Mouse (Mus musculus): ENCODE measurements around the gene Nek5. TPM values are rescaled to one million over a fixed set of nuclear protein-coding genes. Genes with fewer than 3 reads are reported as not detected.
A peak's percentile ranks its signal among the peaks of the same experiment; 100 is the strongest.

The Nek5 gene
- total RNA-seq, 1 experiment: not detected

DNA sequence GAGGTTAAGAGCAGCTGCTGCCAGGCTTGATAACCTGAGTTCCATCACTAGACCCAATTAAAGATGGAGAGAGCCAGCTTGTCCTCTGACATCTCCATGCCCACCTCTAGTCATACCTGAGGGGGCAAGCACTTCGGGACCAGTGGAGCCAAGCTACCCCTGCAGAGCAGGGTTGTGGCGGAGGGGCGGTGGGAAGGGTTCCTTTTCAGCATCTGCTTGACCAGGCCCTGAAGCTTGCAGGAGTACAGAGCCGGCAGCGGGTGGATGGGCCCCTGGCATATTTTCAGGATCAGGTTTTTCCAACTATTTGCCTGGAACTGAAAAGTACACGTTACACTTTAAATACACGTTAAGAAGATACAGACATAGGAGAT, 23.5 kb upstream of the Nek5 start:
- H3K4me3 ChIP-seq (ENCODE audit: insufficient read depth in 1 of 2, low read depth in 1 of 2, low read length in 2 of 2, poor library complexity in 1 of 2, severe bottlenecking in 1 of 2): peak overlapping the region; percentile 6 to 26; a peak in 2 of 4 replicates
- H3K9me3 ChIP-seq (ENCODE audit: control insufficient read depth, insufficient read depth, low read depth, low read length): no peaks in the 10 kb centered on the region
- no peak for TF ChIP-seq ZNF384 (IDR thresholded peaks at IDR 0.05; ENCODE audit: low read depth, low read length)
- no peak overlapping the region for H3K27ac ChIP-seq (ENCODE audit: insufficient read depth, low read depth, low read length, poor library complexity, severe bottlenecking)
- no peak for DNase-seq (ENCODE audit: low read depth, low spot score)
- no peaks in the 10 kb centered on the region for H3K36me3 ChIP-seq (ENCODE audit: control insufficient read depth, insufficient read depth, low read length, poor library complexity, severe bottlenecking)
- H3K4me1 ChIP-seq (ENCODE audit: control insufficient read depth in 2 of 2, insufficient read depth in 2 of 2, low read length in 2 of 2, poor library complexity in 1 of 2): peaks cover 4 to 10% of the 10 kb centered on the region in 2 experiments; a peak in 2 of 4 replicates
- H3K9ac ChIP-seq (ENCODE audit: insufficient read depth, low read depth, low read length, poor library complexity, severe bottlenecking): no peak overlapping the region
- in situ Hi-C loops (cut with MboI; ENCODE audit: low sequenced_read_pairs in 2 of 2, unreplicated experiment in 2 of 2): no loop called here

DNA sequence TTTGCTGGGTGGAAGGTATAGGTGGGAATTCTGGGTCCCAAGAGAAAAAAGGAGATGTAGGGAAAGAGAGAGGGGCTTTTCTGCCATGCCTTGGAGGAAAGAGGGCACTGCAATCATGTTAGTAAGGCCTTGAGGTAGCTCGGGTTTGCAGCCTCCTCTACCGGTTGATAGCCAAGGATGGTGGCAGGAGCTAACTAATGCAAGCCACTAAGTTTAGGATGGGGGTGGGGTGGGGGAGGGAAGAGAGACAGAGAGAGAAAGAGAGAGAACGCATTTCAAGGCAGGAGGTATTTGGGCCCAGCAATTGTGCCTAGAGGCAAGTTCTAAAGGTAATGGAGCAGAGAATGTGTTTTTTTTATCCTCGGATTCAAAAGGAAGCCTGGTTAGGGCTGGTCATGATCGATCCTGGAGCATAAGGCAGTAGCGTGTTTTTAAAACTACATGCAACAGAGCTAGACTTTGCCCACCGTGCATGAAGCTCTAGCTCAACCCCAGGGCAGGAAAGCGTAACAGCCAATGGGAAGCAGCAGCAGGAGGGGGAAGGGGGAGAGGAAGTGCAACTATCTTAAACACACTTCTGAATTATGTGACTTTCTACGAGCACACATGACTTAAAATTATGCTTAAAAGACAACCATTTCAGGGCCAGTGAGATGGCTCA, 23.0 kb upstream of the Nek5 start:
- in situ Hi-C loops (cut with MboI; ENCODE audit: low sequenced_read_pairs in 2 of 2, unreplicated experiment in 2 of 2): no loop called here

DNA sequence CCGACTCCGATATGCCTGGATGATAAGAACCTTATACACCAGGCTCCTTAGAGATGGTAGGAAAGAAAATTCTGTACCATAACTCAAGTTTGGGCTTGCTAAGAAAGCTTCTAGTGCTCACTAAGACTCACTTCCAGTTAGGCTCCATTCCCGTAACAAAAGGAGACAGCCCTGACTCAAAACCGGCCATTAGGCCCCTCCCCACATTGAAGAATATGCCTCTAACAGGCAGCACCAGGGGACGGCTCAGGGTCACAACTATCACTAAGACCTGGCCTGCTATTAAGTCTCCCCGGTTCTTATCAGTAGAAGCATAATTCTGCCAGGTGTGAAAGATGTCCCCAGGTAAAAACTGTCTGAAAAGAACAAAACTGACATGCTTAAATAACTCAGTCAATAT, 21.0 kb upstream of the Nek5 start:
- Histone ChIP-seq H3K27ac (ENCODE audit: insufficient read depth, low read depth, low read length, poor library complexity, severe bottlenecking) (no peak overlapping the region), H3K36me3 (ENCODE audit: control insufficient read depth, insufficient read depth, low read length, poor library complexity, severe bottlenecking) (no peaks in the 10 kb centered on the region), H3K9me3 (ENCODE audit: control insufficient read depth, insufficient read depth, low read depth, low read length) (no peaks in the 10 kb centered on the region), H3K4me1 (ENCODE audit: control insufficient read depth in 2 of 2, insufficient read depth in 2 of 2, low read length in 2 of 2, poor library complexity in 1 of 2) (peaks cover 4 to 10% of the 10 kb centered on the region in 2 experiments; a peak in 2 of 4 replicates), H3K4me3 (ENCODE audit: insufficient read depth in 1 of 2, low read depth in 1 of 2, low read length in 2 of 2, poor library complexity in 1 of 2, severe bottlenecking in 1 of 2) (no peak overlapping the region), H3K9ac (ENCODE audit: insufficient read depth, low read depth, low read length, poor library complexity, severe bottlenecking) (no peak overlapping the region)
- DNase-seq (ENCODE audit: low read depth, low spot score): peak; percentile 30
- in situ Hi-C loops (cut with MboI; ENCODE audit: low sequenced_read_pairs in 2 of 2, unreplicated experiment in 2 of 2): no loop called here
- no peak for TF ChIP-seq HCFC1 (IDR thresholded peaks at IDR 0.05; ENCODE audit: borderline replicate concordance, insufficient read depth, low read length)
- TF ChIP-seq ZNF384 (IDR thresholded peaks at IDR 0.05; ENCODE audit: low read depth, low read length): no peak
- no peak for TF ChIP-seq ZC3H11A (IDR thresholded peaks at IDR 0.05; ENCODE audit: borderline replicate concordance, low read depth, low read length)
- no peak for TF ChIP-seq CHD2 (IDR thresholded peaks at IDR 0.05; ENCODE audit: low read depth, low read length)
- TF ChIP-seq MAFK (IDR thresholded peaks at IDR 0.05; ENCODE audit: insufficient read depth, low read depth, low read length): no peak

More for the DNA sequence above, 23.0 kb upstream of the Nek5 start:
- no peak overlapping the region for H3K27ac ChIP-seq (ENCODE audit: insufficient read depth, low read depth, low read length, poor library complexity, severe bottlenecking)
- H3K36me3 ChIP-seq (ENCODE audit: control insufficient read depth, insufficient read depth, low read length, poor library complexity, severe bottlenecking): no peaks in the 10 kb centered on the region
- peaks cover 4 to 10% of the 10 kb centered on the region in 2 experiments; a peak in 2 of 4 replicates for H3K4me1 ChIP-seq (ENCODE audit: control insufficient read depth in 2 of 2, insufficient read depth in 2 of 2, low read length in 2 of 2, poor library complexity in 1 of 2)
- peak overlapping the region in 1 of 2 experiments; percentile 26; a peak in 1 of 4 replicates for H3K4me3 ChIP-seq (ENCODE audit: insufficient read depth in 1 of 2, low read depth in 1 of 2, low read length in 2 of 2, poor library complexity in 1 of 2, severe bottlenecking in 1 of 2)
- DNase-seq (ENCODE audit: low read depth, low spot score): no peak
- H3K9ac ChIP-seq (ENCODE audit: insufficient read depth, low read depth, low read length, poor library complexity, severe bottlenecking): no peak overlapping the region; the same call in 1 of the 2 replicates
- TF ChIP-seq ZC3H11A (IDR thresholded peaks at IDR 0.05; ENCODE audit: borderline replicate concordance, low read depth, low read length): no peak
- TF ChIP-seq MAFK (IDR thresholded peaks at IDR 0.05; ENCODE audit: insufficient read depth, low read depth, low read length): no peak
- TF ChIP-seq ZNF384 (IDR thresholded peaks at IDR 0.05; ENCODE audit: low read depth, low read length): no peak
- TF ChIP-seq CHD2 (IDR thresholded peaks at IDR 0.05; ENCODE audit: low read depth, low read length): no peak
- TF ChIP-seq HCFC1 (IDR thresholded peaks at IDR 0.05; ENCODE audit: borderline replicate concordance, insufficient read depth, low read length): no peak
- H3K9me3 ChIP-seq (ENCODE audit: control insufficient read depth, insufficient read depth, low read depth, low read length): no peaks in the 10 kb centered on the region

DNA sequence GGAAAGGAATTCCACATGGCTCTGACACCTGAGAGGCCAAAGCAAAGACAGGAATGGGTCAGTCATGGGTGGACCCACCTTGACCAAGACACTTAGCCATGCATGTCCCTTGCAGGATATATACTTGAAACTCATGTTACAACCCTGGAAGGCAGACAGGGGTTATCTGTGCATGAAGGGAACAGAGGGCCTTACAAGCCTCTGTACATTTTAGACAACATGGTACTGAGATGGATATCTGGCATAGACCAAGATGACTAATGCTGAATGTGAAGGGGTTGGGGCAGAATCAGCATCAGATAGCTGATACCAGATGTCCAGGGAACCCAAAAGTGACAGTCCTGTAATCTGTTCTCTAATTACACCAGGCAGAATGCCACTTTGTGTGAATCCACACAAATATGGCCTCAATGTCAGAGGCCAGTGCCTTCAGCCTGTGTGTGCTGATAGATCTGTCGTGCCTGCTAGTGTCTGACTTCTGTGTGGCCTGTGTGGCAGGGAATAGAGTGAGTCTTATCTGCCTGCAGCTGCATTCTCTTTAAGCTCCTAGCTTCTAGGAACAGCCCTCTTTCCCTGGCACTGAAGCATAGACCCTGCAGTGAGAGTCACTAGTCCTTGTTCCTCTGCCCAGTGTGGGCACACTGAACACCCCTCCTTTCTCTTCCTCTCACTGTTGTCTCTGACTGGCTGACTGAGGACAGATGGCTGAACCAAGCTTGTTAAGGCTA, 19.1 kb upstream of the Nek5 start:
- no peaks in the 10 kb centered on the region for H3K9me3 ChIP-seq (ENCODE audit: control insufficient read depth, insufficient read depth, low read depth, low read length)
- H3K36me3 ChIP-seq (ENCODE audit: control insufficient read depth, insufficient read depth, low read length, poor library complexity, severe bottlenecking): no peaks in the 10 kb centered on the region
- DNase-seq (ENCODE audit: low read depth, low spot score): no peak
- no peak for TF ChIP-seq ZNF384 (IDR thresholded peaks at IDR 0.05; ENCODE audit: low read depth, low read length)
- no peak for TF ChIP-seq ZC3H11A (IDR thresholded peaks at IDR 0.05; ENCODE audit: borderline replicate concordance, low read depth, low read length)
- TF ChIP-seq HCFC1 (IDR thresholded peaks at IDR 0.05; ENCODE audit: borderline replicate concordance, insufficient read depth, low read length): no peak
- TF ChIP-seq MAFK (IDR thresholded peaks at IDR 0.05; ENCODE audit: insufficient read depth, low read depth, low read length): no peak
- TF ChIP-seq CHD2 (IDR thresholded peaks at IDR 0.05; ENCODE audit: low read depth, low read length): no peak
- no peak overlapping the region for H3K9ac ChIP-seq (ENCODE audit: insufficient read depth, low read depth, low read length, poor library complexity, severe bottlenecking)
- in situ Hi-C loops (cut with MboI; ENCODE audit: low sequenced_read_pairs in 2 of 2, unreplicated experiment in 2 of 2): no loop called here
- H3K4me1 ChIP-seq (ENCODE audit: control insufficient read depth in 2 of 2, insufficient read depth in 2 of 2, low read length in 2 of 2, poor library complexity in 1 of 2): peaks cover 4 to 10% of the 10 kb centered on the region in 2 experiments; a peak in 2 of 4 replicates
- no peak overlapping the region for H3K4me3 ChIP-seq (ENCODE audit: insufficient read depth in 1 of 2, low read depth in 1 of 2, low read length in 2 of 2, poor library complexity in 1 of 2, severe bottlenecking in 1 of 2)
- H3K27ac ChIP-seq (ENCODE audit: insufficient read depth, low read depth, low read length, poor library complexity, severe bottlenecking): no peak overlapping the region
